35 mouse cellular contexts compared by ENCODE assay signal in the genomic region with DNA sequence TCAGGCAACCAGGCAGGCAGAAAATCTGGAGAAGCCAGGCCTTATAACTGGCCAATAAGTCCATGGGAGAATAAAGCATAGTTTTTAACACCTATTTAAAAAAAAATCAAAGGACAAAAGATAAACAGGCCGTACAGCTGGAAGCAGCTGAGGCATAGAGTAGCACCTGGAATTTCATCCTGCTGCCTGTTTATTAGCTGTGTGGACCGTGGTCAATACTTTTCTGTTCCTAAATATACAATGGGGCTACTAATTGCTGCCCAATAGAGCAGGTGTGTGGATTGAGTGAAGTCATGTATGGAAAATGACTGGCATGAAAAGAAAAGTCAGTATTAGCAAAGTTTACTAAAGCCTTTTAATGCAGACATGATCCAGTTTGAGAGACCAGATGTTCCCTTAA.
"Had no signal": no experiment of that assay in that cellular context is flagged by ENCODE, and none has a peak within 500 bp of the region (broad histone marks: within the 10 kb centered on the region; RNA-seq: fewer than 3 reads in every experiment).

No protein-coding gene starts in this region.

- H3K27ac ChIP-seq: heart, embryonic 10.5 days; heart, embryonic 13.5 days; heart, embryonic 15.5 days; hindbrain, embryonic 10.5 days; hindbrain, embryonic 12.5 days; hindbrain, embryonic 13.5 days; hindbrain, embryonic 14.5 days; hindbrain, embryonic 15.5 days; hindbrain, postnatal 0 days; intestine, embryonic 15.5 days; kidney, embryonic 15.5 days; kidney, postnatal 0 days; layer of hippocampus, adult 2 months had no signal

- H3K36me3 ChIP-seq: hindbrain, embryonic 15.5 days; intestine, embryonic 15.5 days; kidney, embryonic 15.5 days had no signal

- DNase-seq: heart, postnatal 10 days; heart, postnatal 14 days; heart, postnatal 36 days; heart, postnatal 4 days; kidney, adult 11 months; kidney, adult 18-20 months; kidney, adult 2 months; kidney, adult 8-10 months; kidney, adult 9 months; kidney, postnatal 10 days; kidney, postnatal 14 days; kidney, postnatal 25 days; kidney, postnatal 36 days; kidney, postnatal 4 days; layer of hippocampus, adult 9-11 months; layer of hippocampus, postnatal 36 days had no signal

- H3K9ac ChIP-seq: heart, embryonic 12.5 days; heart, embryonic 13.5 days; heart, embryonic 15.5 days; hindbrain, embryonic 12.5 days; hindbrain, embryonic 13.5 days; hindbrain, embryonic 14.5 days; hindbrain, embryonic 15.5 days; intestine, embryonic 15.5 days; kidney, embryonic 15.5 days had no signal

- H3K4me3 ChIP-seq: heart, embryonic 10.5 days; heart, embryonic 12.5 days; heart, embryonic 13.5 days; heart, embryonic 15.5 days; hindbrain, embryonic 10.5 days; hindbrain, embryonic 12.5 days; hindbrain, embryonic 13.5 days; hindbrain, embryonic 15.5 days; intestine, embryonic 15.5 days; kidney, embryonic 15.5 days; layer of hippocampus, adult 2 months had no signal

- ATAC-seq: hindbrain, embryonic 16.5 days; hindbrain, postnatal 0 days; inflammation-experienced regulatory T-cells, adult 6 months; intestine, embryonic 15.5 days; intestine, embryonic 16.5 days; intestine, postnatal 0 days had no signal

- H3K9me3 ChIP-seq: heart, embryonic 10.5 days; heart, embryonic 12.5 days; heart, embryonic 13.5 days; heart, embryonic 15.5 days; hindbrain, embryonic 10.5 days; hindbrain, embryonic 12.5 days; hindbrain, embryonic 13.5 days; hindbrain, embryonic 15.5 days; intestine, embryonic 15.5 days; kidney, embryonic 15.5 days had no signal

- H3K4me2 ChIP-seq: heart, embryonic 11.5 days; heart, embryonic 12.5 days; heart, embryonic 13.5 days; heart, embryonic 15.5 days; hindbrain, embryonic 12.5 days; hindbrain, embryonic 13.5 days; hindbrain, embryonic 14.5 days; hindbrain, embryonic 15.5 days; intestine, embryonic 15.5 days; kidney, embryonic 15.5 days had no signal

- H3K27me3 ChIP-seq: heart, embryonic 12.5 days; heart, embryonic 13.5 days; heart, embryonic 15.5 days; hindbrain, embryonic 12.5 days; hindbrain, embryonic 13.5 days; hindbrain, embryonic 15.5 days; intestine, embryonic 15.5 days; kidney, embryonic 15.5 days had no signal

- H3K4me1 ChIP-seq: heart, embryonic 10.5 days; heart, embryonic 12.5 days; heart, embryonic 13.5 days; heart, embryonic 15.5 days; hindbrain, embryonic 10.5 days; hindbrain, embryonic 12.5 days; hindbrain, embryonic 13.5 days; hindbrain, embryonic 15.5 days; intestine, embryonic 15.5 days; kidney, embryonic 15.5 days had no signal
